ENCODE assay signal across 23 mouse cellular contexts in the genomic region with DNA sequence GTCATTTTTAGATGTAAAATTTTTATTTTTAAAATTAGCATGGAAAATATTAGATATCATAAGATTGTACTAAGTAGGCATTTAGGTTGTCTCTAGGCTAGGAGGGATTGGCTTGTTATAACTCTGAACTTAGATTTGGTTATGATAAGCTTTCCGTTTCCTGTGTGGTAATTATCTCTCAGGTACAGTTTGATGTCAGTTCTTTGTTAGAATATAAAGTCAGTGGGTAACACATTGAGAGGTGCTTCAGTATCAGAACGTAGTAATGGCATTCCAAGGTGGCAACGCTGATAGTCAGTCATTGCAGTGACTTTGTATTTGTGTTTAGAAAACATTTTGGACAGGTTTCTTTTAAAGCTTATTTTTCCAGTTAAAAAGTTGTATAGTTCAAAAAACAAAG.
A peak's percentile ranks its signal among the peaks of the same experiment; 100 is the strongest.
DNase-seq lines count a peak whose midpoint lies in the region; ATAC-seq and TF ChIP-seq lines count a peak whose summit lies in the region.
"Had no signal": no experiment of that assay in that cellular context is flagged by ENCODE, and none has a peak within 500 bp of the region (broad histone marks: within the 10 kb centered on the region; RNA-seq: fewer than 3 reads in every experiment).

No protein-coding gene starts in this region.

- H3K4me1 ChIP-seq in MEL (ENCODE audit: control insufficient read depth in 1 of 2, insufficient read depth in 2 of 2, low read length in 2 of 2) = peaks cover 6 to 16% of the 10 kb centered on the region in 2 experiments; a peak in 3 of 4 replicates
- H3K4me1 ChIP-seq: embryonic facial prominence, embryonic 15.5 days; forebrain, embryonic 15.5 days; hindbrain, embryonic 12.5 days; hindbrain, embryonic 15.5 days had no signal

- TF ChIP-seq POLR2A in MEL (IDR thresholded peaks at IDR 0.05; ENCODE audit: control insufficient read depth in 1 of 2, insufficient read depth in 1 of 2, low read depth in 1 of 2, low read length in 2 of 2, poor library complexity in 1 of 2) = no peak

- H3K4me3 ChIP-seq in MEL (ENCODE audit: control insufficient read depth in 1 of 2, insufficient read depth in 1 of 2, low read depth in 2 of 2, low read length in 2 of 2) = no peak overlapping the region
- H3K4me3 ChIP-seq: embryonic facial prominence, embryonic 12.5 days; embryonic facial prominence, embryonic 15.5 days; forebrain, embryonic 12.5 days; forebrain, embryonic 15.5 days; hindbrain, embryonic 12.5 days; hindbrain, embryonic 15.5 days had no signal

- no peaks in the 10 kb centered on the region for H3K9me3 ChIP-seq in MEL (replicated peaks; ENCODE audit: insufficient read depth, low read length)
- H3K9me3 ChIP-seq: embryonic facial prominence, embryonic 12.5 days; embryonic facial prominence, embryonic 15.5 days; forebrain, embryonic 15.5 days; hindbrain, embryonic 15.5 days had no signal

- no peak overlapping the region for H3K27ac ChIP-seq in MEL (ENCODE audit: control insufficient read depth, low read depth, low read length)
- H3K27ac ChIP-seq: embryonic facial prominence, embryonic 12.5 days; embryonic facial prominence, embryonic 15.5 days; forebrain, embryonic 12.5 days; forebrain, embryonic 15.5 days; hindbrain, embryonic 12.5 days; hindbrain, embryonic 15.5 days had no signal

- TF ChIP-seq RAD21 in MEL (IDR thresholded peaks at IDR 0.05; ENCODE audit: low read depth, low read length) = no peak

- no peak for TF ChIP-seq CTCF in MEL (IDR thresholded peaks at IDR 0.05 in 2 of 3, conservative IDR thresholded peaks at IDR 0.05 in 1 of 3; ENCODE audit: control insufficient read depth in 1 of 3, insufficient read depth in 1 of 3, low read depth in 2 of 3, low read length in 3 of 3, poor library complexity in 1 of 3, severe bottlenecking in 1 of 3)

- DNase-seq in thymus, postnatal 0 days (ENCODE audit: low spot score) = peak; percentile 31
- DNase-seq in thymus, postnatal 36 days = no peak
- DNase-seq in MEL (ENCODE audit: low read depth, low spot score) = peak; percentile 42
- peak; percentile 75 for DNase-seq in naive thymus-derived CD4-positive, alpha-beta T cell, adult 2 months (ENCODE audit: low read depth)
- no peak for DNase-seq in neural tube, embryonic 10.5 days (ENCODE audit: extremely low spot score, low spot score)
- no peak for DNase-seq in embryo, embryonic 10 days (ENCODE audit: low spot score)
- DNase-seq in spleen, postnatal 10 days (ENCODE audit: low spot score in 2 of 2) = no peak
- DNase-seq: adrenal gland, adult 8-10 months; adrenal gland, postnatal 25 days; cerebellum, adult 11-12 months; cerebellum, adult 8-10 months; cerebellum, postnatal 10 days; cerebellum, postnatal 36 days; gastrocnemius, postnatal 10 days; heart, adult 11 months had no signal

- H3K9ac ChIP-seq in MEL (ENCODE audit: control insufficient read depth, low read depth, low read length, poor library complexity, severe bottlenecking) = no peak overlapping the region
- H3K9ac ChIP-seq: embryonic facial prominence, embryonic 12.5 days; embryonic facial prominence, embryonic 15.5 days; forebrain, embryonic 12.5 days; forebrain, embryonic 15.5 days; hindbrain, embryonic 12.5 days; hindbrain, embryonic 15.5 days had no signal

- no peaks in the 10 kb centered on the region for H3K27me3 ChIP-seq in MEL (ENCODE audit: control insufficient read depth in 1 of 2, insufficient read depth in 2 of 2, low read length in 2 of 2)
- H3K27me3 ChIP-seq: embryonic facial prominence, embryonic 12.5 days; embryonic facial prominence, embryonic 15.5 days; forebrain, embryonic 12.5 days; forebrain, embryonic 15.5 days; hindbrain, embryonic 12.5 days; hindbrain, embryonic 15.5 days had no signal

- ATAC-seq in inflammation-experienced regulatory T-cells, adult 6 months = peak; percentile 61
- ATAC-seq: forebrain, embryonic 15.5 days; intestine, embryonic 16.5 days had no signal

- H3K36me3 ChIP-seq in MEL (ENCODE audit: control insufficient read depth in 1 of 2, insufficient read depth in 2 of 2, low read length in 2 of 2) = peaks cover 0 to 10% of the 10 kb centered on the region in 2 experiments; a peak in 2 of 4 replicates
- H3K36me3 ChIP-seq: embryonic facial prominence, embryonic 12.5 days; embryonic facial prominence, embryonic 15.5 days; forebrain, embryonic 12.5 days; forebrain, embryonic 15.5 days; hindbrain, embryonic 12.5 days; hindbrain, embryonic 15.5 days had no signal

- peak; percentile 62 to 83 for TF ChIP-seq EP300 in MEL (IDR thresholded peaks at IDR 0.05; ENCODE audit: low read depth in 1 of 2, low read length in 2 of 2)

- no peaks in the 10 kb centered on the region for H3K79me2 ChIP-seq in MEL (ENCODE audit: control insufficient read depth, insufficient read depth, low read length, poor library complexity)

TF ChIP-seq in MEL, 35 proteins besides CTCF, POLR2A, EP300 and RAD21:
- peak; percentile 46 for TF ChIP-seq RCOR1 (IDR thresholded peaks at IDR 0.05; ENCODE audit: low read depth, low read length)
- no peak for TF ChIP-seq JUND (IDR thresholded peaks at IDR 0.05; ENCODE audit: low read depth, low read length)
- peak; percentile 17; the same call in 1 of the 2 replicates for TF ChIP-seq ETS1 (IDR thresholded peaks at IDR 0.05; ENCODE audit: low read depth, low read length)
- 0 out of 2 replicates have a peak, but pooled peaks have one; percentile 34 for TF ChIP-seq ELF1 (IDR thresholded peaks at IDR 0.05; ENCODE audit: low read depth, low read length)
- TF ChIP-seq GATA1 (IDR thresholded peaks at IDR 0.05; ENCODE audit: low read depth, low read length) = peak; percentile 80
- peak; percentile 55; the same call in 1 of the 2 replicates for TF ChIP-seq MYC (IDR thresholded peaks at IDR 0.05; ENCODE audit: low read depth, low read length)
- no peak for TF ChIP-seq ZMIZ1 (IDR thresholded peaks at IDR 0.05; ENCODE audit: low read depth, low read length)
- TF ChIP-seq TBP (IDR thresholded peaks at IDR 0.05; ENCODE audit: low read depth, low read length) = no peak
- TF ChIP-seq USF1 (IDR thresholded peaks at IDR 0.05; ENCODE audit: low read depth, low read length) = peak; percentile 26; the same call in 1 of the 2 replicates
- TF ChIP-seq ZNF384 (IDR thresholded peaks at IDR 0.05; ENCODE audit: low read depth, low read length) = no peak
- no peak for TF ChIP-seq E2F4 (IDR thresholded peaks at IDR 0.05; ENCODE audit: borderline replicate concordance, low read depth, low read length)
- no peak for TF ChIP-seq HCFC1 (IDR thresholded peaks at IDR 0.05; ENCODE audit: low read depth, low read length)
- no peak for TF ChIP-seq MAZ (IDR thresholded peaks at IDR 0.05; ENCODE audit: low read depth, low read length)
- TF ChIP-seq TCF12 (IDR thresholded peaks at IDR 0.05; ENCODE audit: low read depth, low read length) = peak; percentile 66; the same call in 1 of the 2 replicates
- TF ChIP-seq POLR2AphosphoS5 (IDR thresholded peaks at IDR 0.05; ENCODE audit: borderline replicate concordance, low read depth, low read length) = no peak
- TF ChIP-seq ZC3H11A (IDR thresholded peaks at IDR 0.05; ENCODE audit: low read depth, low read length) = no peak
- TF ChIP-seq MYB (IDR thresholded peaks at IDR 0.05; ENCODE audit: low read depth, low read length) = peak; percentile 42; the same call in 1 of the 2 replicates
- no peak; the same call in 1 of the 2 replicates for TF ChIP-seq MXI1 (IDR thresholded peaks at IDR 0.05; ENCODE audit: low read depth, low read length)
- TF ChIP-seq KAT2A (conservative IDR thresholded peaks at IDR 0.05; ENCODE audit: low read depth, low read length) = no peak; the same call in 1 of the 2 replicates
- TF ChIP-seq NRF1 (IDR thresholded peaks at IDR 0.05; ENCODE audit: insufficient read depth, low read depth, low read length, poor library complexity, severe bottlenecking) = no peak
- no peak for TF ChIP-seq CHD2 (IDR thresholded peaks at IDR 0.05; ENCODE audit: low read length)
- TF ChIP-seq MEF2A (IDR thresholded peaks at IDR 0.05; ENCODE audit: extremely low read depth, insufficient replicate concordance, low read depth, low read length, poor library complexity, severe bottlenecking) = no peak
- TF ChIP-seq CHD1 (IDR thresholded peaks at IDR 0.05; ENCODE audit: low read depth, low read length) = no peak; the same call in 1 of the 2 replicates
- TF ChIP-seq MAX (IDR thresholded peaks at IDR 0.05; ENCODE audit: low read length) = no peak
- peak; percentile 14; the same call in 1 of the 2 replicates for TF ChIP-seq BHLHE40 (IDR thresholded peaks at IDR 0.05; ENCODE audit: borderline replicate concordance, low read depth, low read length)
- no peak for TF ChIP-seq SMC3 (IDR thresholded peaks at IDR 0.05; ENCODE audit: low read depth, low read length)
- TF ChIP-seq USF2 (IDR thresholded peaks at IDR 0.05; ENCODE audit: borderline replicate concordance in 1 of 2, insufficient read depth in 1 of 2, low read depth in 1 of 2, low read length in 2 of 2) = 0 out of 4 replicates have a peak, but pooled peaks of 1 of the 2 experiments have one; percentile 25
- no peak for TF ChIP-seq TAL1 (IDR thresholded peaks at IDR 0.05; ENCODE audit: low read length)
- 0 out of 2 replicates have a peak, but pooled peaks have one; percentile 25 for TF ChIP-seq NELFE (IDR thresholded peaks at IDR 0.05; ENCODE audit: low read depth, low read length)
- TF ChIP-seq UBTF (IDR thresholded peaks at IDR 0.05; ENCODE audit: borderline replicate concordance, insufficient read depth, low read depth, low read length) = no peak
- TF ChIP-seq MAFK (IDR thresholded peaks at IDR 0.05; ENCODE audit: borderline replicate concordance, low read depth, low read length) = no peak
- TF ChIP-seq GABPA (IDR thresholded peaks at IDR 0.05; ENCODE audit: low read depth, low read length) = no peak
- TF ChIP-seq ZKSCAN1 (IDR thresholded peaks at IDR 0.05; ENCODE audit: low read depth, low read length) = no peak
- TF ChIP-seq SIN3A (IDR thresholded peaks at IDR 0.05; ENCODE audit: low read length) = no peak
- TF ChIP-seq POLR2AphosphoS2 (IDR thresholded peaks at IDR 0.05; ENCODE audit: low read length) = no peak

Comparison
In these comparisons a context has a peak if more than half of its experiments do, and no peak if none do; other contexts are left out.
1. DNase-seq: peak in thymus, postnatal 0 days (single experiment), MEL (single experiment) and naive thymus-derived CD4-positive, alpha-beta T cell, adult 2 months (single experiment); none in thymus, postnatal 36 days (0 of 2), neural tube, embryonic 10.5 days (single experiment), embryo, embryonic 10 days (single experiment) and spleen, postnatal 10 days (0 of 2).